Mouse (Mus musculus): ENCODE results near the gene Tyw1.
A peak's percentile ranks its signal among the peaks of the same experiment; 100 is the strongest.
"Not testable (repeated sequence)": the region's sequence is repeated elsewhere in the genome, so short reads cannot be mapped to it uniquely, and the experiment has no call there.

The Tyw1 gene

DNA sequence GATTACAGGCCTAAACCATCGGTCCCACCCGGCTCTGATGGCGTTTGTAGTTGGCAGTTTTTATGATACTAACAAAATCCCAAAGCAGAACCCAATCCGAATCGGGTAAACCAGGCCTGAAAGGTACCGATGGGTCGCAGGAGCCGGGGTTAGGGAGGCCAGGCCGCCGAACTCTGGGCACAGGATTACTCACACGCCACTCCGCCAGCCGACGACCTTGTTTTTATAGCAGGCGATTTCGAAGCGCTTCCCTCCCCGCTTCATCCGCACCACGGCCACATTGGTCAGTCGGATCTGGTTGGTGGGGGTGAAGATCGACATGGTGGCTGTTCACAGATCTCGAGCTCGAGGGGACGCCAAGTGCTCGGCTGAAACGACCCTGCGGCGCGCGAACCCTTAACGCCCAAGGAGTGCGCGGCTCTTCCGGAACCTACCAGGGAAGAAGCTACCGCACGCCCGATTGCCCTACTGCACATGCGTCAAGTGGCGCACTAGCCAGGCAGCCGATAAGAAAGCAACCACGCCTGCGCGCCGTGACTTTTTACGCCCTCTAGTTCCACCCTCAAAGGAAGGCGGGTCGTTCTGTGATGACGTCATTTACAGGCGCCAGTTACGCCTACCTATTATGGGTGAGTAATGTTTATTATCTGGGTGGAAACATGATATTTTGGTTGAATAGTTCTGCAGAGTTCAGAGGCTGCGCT lies at the start of gene Tyw1, which contains the start of gene Sbds:
TSS of gene Tyw1 (plus strand) at position 603 of the 704 bp plus-strand sequence.
TSS of gene Sbds (minus strand) at position 514 of the 704 bp plus-strand sequence.
- peak; percentile 96 for DNase-seq (ENCODE audit: low spot score)

GRCm38 (mm10) chr5:130207299-130207698 lies 48.1 kb upstream of the Tyw1 start:
- no peak for DNase-seq (ENCODE audit: low spot score)

- DNase-seq (ENCODE audit: low spot score), result no peak
These were observed 42.5 kb upstream of the Tyw1 start for GRCm38 (mm10) chr5:130212956-130213355.

GRCm38 (mm10) chr5:130216781-130217180 lies 38.6 kb upstream of the Tyw1 start, which contains the start of gene Tmem248:
Gene Tmem248, plus strand, starts transcription at chr5:130217081.
- no peak for DNase-seq (ENCODE audit: low spot score)

- no peak for DNase-seq (ENCODE audit: low spot score)
These were observed 38.0 kb upstream of the Tyw1 start for GRCm38 (mm10) chr5:130217406-130217805.

GRCm38 (mm10) chr5:130218336-130218735 lies 37.1 kb upstream of the Tyw1 start:
- no peak for DNase-seq (ENCODE audit: low spot score)

DNA sequence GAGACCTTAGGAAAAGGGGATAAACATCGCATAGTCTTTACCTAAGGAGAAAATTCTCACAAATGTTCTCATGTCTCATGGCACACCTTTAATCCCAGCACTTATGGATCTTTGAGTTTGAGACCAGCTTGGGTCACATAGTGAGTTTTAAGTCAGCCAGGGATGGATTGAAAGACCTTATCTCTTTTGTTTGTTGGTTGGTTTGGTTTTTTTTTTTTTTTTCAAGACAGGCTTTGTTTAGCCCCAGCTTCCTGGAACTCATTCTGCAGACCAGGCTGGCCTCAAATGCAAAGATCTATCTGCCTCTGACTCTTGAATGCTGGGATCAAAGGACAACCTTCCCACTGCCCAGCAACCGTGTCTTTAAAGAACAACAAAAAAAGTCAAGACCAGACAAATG lies 34.1 kb upstream of the Tyw1 start:
- DNase-seq (ENCODE audit: low spot score), result no peak

GRCm38 (mm10) chr5:130221760-130222145 lies 33.7 kb upstream of the Tyw1 start:
- DNase-seq (ENCODE audit: low spot score), result no peak

- DNase-seq (ENCODE audit: low spot score), result peak; percentile 97
These were observed 33.0 kb upstream of the Tyw1 start for GRCm38 (mm10) chr5:130222146-130223004.

DNA sequence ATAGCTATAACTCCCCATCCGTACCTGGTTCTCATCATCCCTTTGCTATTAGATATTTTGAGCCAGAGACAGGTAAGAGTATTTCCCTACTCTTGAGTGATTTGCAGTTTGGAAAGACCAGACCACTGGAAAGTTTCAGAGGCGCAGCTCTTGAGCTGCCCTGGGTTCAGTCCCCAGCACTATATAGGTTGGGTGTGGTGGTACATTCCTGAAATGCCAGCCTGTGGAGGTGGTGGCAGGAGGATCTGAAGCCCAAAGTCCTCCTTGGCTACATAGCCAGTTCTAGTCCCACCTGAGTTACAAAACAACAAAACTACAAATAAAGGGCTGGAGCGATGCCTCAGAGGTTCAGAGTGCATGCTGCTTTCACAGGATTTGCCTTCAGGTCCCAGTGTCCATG lies 28.6 kb upstream of the Tyw1 start:
- DNase-seq (ENCODE audit: low spot score), result no peak

GRCm38 (mm10) chr5:130228120-130228519 lies 27.3 kb upstream of the Tyw1 start:
- no peak for DNase-seq (ENCODE audit: low spot score)

DNA sequence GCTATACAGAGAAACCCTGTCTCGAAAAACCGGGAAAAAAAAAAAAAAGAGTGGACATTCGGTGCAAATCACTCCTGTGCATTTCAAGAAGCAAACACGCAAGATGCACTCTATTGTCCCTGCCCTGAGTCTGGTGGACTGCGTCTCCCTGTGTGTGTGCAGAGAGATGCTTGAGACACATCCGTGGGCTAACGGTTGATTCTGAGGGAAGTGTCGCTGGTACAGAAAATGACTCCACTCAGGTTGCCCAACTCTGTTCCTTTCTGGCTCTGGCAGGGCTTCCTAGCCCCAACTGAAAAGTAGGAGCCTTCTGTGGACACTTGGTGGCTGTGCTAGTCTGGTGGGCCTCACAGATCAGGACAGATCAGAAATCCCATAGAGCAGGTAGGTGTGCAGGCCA lies 19.1 kb upstream of the Tyw1 start:
- no peak for DNase-seq (ENCODE audit: low spot score)

GRCm38 (mm10) chr5:130239236-130239635 lies 16.2 kb upstream of the Tyw1 start:
- DNase-seq (ENCODE audit: low spot score), result no peak

GRCm38 (mm10) chr5:130239856-130240255 lies 15.6 kb upstream of the Tyw1 start:
- no peak for DNase-seq (ENCODE audit: low spot score)

GRCm38 (mm10) chr5:130241426-130241825 lies 14.0 kb upstream of the Tyw1 start:
- no peak for DNase-seq (ENCODE audit: low spot score)

- DNase-seq (ENCODE audit: low spot score), result no peak
These were observed 7.6 kb upstream of the Tyw1 start for GRCm38 (mm10) chr5:130247823-130248222.

- no peak for DNase-seq (ENCODE audit: low spot score)
These were observed 1.0 kb upstream of the Tyw1 start for GRCm38 (mm10) chr5:130254164-130255016.

DNA sequence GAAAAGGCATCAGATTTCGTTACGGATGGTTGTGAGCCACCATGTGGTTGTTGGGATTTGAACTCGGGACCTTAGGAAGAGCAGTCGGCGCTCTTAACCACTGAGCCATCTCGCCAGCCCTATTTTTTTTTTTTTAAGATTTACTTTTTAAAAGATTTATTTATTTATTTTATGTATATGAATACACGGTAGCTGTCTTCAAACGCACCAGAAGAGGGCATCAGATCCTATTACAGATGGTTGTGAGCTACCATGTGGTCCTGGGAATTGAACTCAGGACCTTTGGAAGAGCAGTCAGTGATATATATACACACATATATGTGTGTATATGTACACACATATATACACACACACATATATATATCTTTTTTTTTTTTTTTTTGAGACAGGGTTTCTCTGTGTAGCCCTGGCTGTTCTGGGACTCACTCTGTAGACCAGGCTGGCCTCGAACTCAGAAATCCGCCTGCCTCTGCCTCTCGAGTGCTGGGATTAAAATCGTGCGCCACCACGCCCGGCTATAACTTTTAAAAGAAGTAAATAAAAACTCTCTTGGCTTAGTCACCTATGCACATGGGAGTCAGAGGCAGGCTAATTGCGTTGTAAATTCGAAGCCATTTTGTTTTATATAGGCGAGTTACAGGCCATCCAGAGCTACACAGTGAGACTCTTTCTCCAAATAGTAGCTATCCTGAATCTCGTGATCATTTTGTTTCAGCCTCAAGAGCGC lies 543 bp downstream of the Tyw1 start:
- not testable (repeated sequence) for DNase-seq (ENCODE audit: low spot score)

DNA sequence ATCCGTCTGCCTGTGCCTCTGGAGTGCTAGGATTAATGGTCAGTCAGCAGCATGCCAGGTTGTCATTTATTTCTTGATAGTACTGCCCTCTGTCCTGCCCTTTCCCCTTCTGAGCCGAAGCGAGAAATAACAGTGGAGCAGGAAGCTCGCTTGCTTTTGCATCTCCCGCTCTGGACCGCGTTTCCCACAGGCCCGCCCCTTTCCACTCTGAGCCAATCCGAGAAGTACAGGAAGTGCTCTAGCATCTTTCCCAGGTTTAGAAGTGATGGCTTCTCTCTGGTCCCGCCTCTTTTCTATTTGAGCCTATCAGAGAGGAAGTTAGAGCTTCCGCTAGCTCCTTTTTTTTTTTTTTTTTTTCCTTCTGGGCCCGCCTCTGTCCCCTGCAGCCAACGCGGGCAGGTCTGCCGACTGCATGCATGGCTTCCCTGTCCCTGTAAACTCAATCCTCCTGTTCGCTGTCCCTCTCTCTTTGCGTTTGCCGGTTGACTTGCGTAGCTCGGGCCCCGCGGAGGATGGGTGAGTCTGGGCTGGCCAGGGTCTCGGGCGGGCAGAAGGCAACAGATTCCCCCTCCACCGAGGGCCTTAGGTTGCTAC lies 1.4 kb downstream of the Tyw1 start:
- peak; percentile 94 for DNase-seq (ENCODE audit: low spot score)

GRCm38 (mm10) chr5:130257303-130257702 lies 1.9 kb downstream of the Tyw1 start:
- no peak for DNase-seq (ENCODE audit: low spot score)

DNA sequence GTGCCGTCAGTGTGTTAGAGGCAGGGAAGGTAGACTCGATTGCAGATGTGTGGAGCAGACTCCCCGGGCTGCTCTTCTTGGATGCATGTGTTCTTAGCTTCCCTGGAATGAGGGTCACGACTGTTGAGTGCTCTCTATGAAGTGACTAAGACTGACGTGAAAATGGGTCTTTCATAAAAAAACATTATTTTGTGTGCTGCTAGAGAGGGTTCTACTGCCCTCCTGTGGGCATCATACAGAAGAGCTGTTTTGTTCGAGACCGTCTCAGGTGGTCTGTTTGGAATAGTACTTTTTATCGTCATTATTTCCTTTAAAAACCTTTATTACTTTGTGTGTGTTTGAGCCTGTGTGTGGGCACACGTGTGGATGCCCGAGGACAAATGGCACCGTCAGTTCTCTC lies 8.0 kb downstream of the Tyw1 start:
- DNase-seq (ENCODE audit: low spot score), result no peak
